Mouse (Mus musculus) hindbrain, embryonic 15.5 days (tissue): ENCODE measurements at regions not wholly inside any gene's neighbourhood (a gene's known extent, or its start where the extent isn't known, plus 50 kb on each side); places are given as distances from the start of the nearest gene placed in this dataset.
A peak's percentile ranks its signal among the peaks of the same experiment; 100 is the strongest.

Source experiments
- ATAC-seq: fragments of 200-750 bp; cut with Nextera tagmentation; 2 replicates; pipeline ENCODE4 v1.8.0; 2017; ENCODE audit warnings: low read depth, moderate number of reproducible peaks, moderate TSS enrichment; ENCODE audit not compliant: low FRiP score
- H3K27ac ChIP-seq: fragments of 300-500 bp; sonication (generic); replicated peaks from 2 replicates; pipeline ENCODE4 v1.5.1; 2015; ENCODE audit warnings: mild to moderate bottlenecking, inconsistent platforms
- H3K27me3 ChIP-seq: fragments of 300-500 bp; sonication (generic); 2 replicates; pipeline ENCODE4 v1.6.1; 2015; ENCODE audit warnings: control low read depth, inconsistent platforms
- H3K36me3 ChIP-seq: fragments of 300-500 bp; sonication (generic); 2 replicates; pipeline ENCODE4 v1.6.1; 2015; ENCODE audit warnings: control low read depth, inconsistent platforms
- H3K4me1 ChIP-seq: fragments of 300-500 bp; sonication (generic); replicated peaks from 2 replicates; pipeline ENCODE4 v1.6.1; 2015; ENCODE audit warnings: control low read depth, inconsistent platforms
- H3K4me2 ChIP-seq: fragments of 300-500 bp; sonication (generic); 2 replicates; pipeline ENCODE4 v1.6.1; 2015; ENCODE audit warnings: moderate library complexity, mild to moderate bottlenecking, inconsistent platforms
- H3K4me3 ChIP-seq: fragments of 300-500 bp; sonication (generic); 2 replicates; pipeline ENCODE4 v1.5.1; 2015; ENCODE audit warnings: mild to moderate bottlenecking, inconsistent platforms
- H3K9ac ChIP-seq: fragments of 300-500 bp; sonication (generic); 2 replicates; pipeline ENCODE4 v1.6.1; 2015; ENCODE audit warnings: inconsistent platforms
- H3K9me3 ChIP-seq: fragments of 300-500 bp; sonication (generic); 2 replicates; pipeline ENCODE4 v1.6.1; 2016; ENCODE audit warnings: control low read depth, inconsistent platforms
- WGBS: fragments of 180-500 bp; shearing (Covaris S2); methylation state at CpG from one replicate; pipeline ENCODE4 v1.1.7; 2015; 5-methylcytosine and 5-hydroxymethylcytosine counted together

- 57% methylated on average over 4 of the region's 4 CpGs for WGBS
- H3K4me3 ChIP-seq = no peak overlapping the region
- H3K4me1 ChIP-seq = no peaks in the 10 kb centered on the region
- no peaks in the 10 kb centered on the region for H3K9me3 ChIP-seq
- H3K4me2 ChIP-seq = no peak overlapping the region
- H3K27me3 ChIP-seq = 0 out of 2 replicates have a peak, but pooled peaks cover 8% of the 10 kb centered on the region
- ATAC-seq = no peak
- no peak overlapping the region for H3K9ac ChIP-seq
- H3K36me3 ChIP-seq = no peaks in the 10 kb centered on the region
- 0 out of 2 replicates have a peak overlapping the region, but pooled peaks have one; percentile 20 for H3K27ac ChIP-seq
Observed at GRCm38 (mm10) chrX:167152611-167153010, 56.5 kb downstream of the Tmsb4x start.

- no peak overlapping the region for H3K27ac ChIP-seq
- ATAC-seq = no peak
- H3K9me3 ChIP-seq = no peaks in the 10 kb centered on the region
- H3K36me3 ChIP-seq = no peaks in the 10 kb centered on the region
- no peaks in the 10 kb centered on the region for H3K4me1 ChIP-seq
- no peak overlapping the region for H3K4me3 ChIP-seq
- H3K9ac ChIP-seq = no peak overlapping the region
- WGBS = 46% methylated on average over 3 of the region's 3 CpGs
- H3K4me2 ChIP-seq = no peak overlapping the region
- H3K27me3 ChIP-seq = 0 out of 2 replicates have a peak, but pooled peaks cover 7% of the 10 kb centered on the region
Observed at GRCm38 (mm10) chrX:167151341-167151740, 57.8 kb downstream of the Tmsb4x start.

- 88% methylated on average over 4 of the region's 4 CpGs for WGBS
- H3K4me1 ChIP-seq = no peaks in the 10 kb centered on the region
- H3K4me3 ChIP-seq = no peak overlapping the region
- H3K4me2 ChIP-seq = no peak overlapping the region
- H3K27ac ChIP-seq = no peak overlapping the region
- H3K9ac ChIP-seq = no peak overlapping the region
- no peak for ATAC-seq
- H3K27me3 ChIP-seq = 0 out of 2 replicates have a peak, but pooled peaks cover 12% of the 10 kb centered on the region
- no peaks in the 10 kb centered on the region for H3K9me3 ChIP-seq
- no peaks in the 10 kb centered on the region for H3K36me3 ChIP-seq
Observed at GRCm38 (mm10) chrX:167149400-167149799, 59.7 kb downstream of the Tmsb4x start.

DNA sequence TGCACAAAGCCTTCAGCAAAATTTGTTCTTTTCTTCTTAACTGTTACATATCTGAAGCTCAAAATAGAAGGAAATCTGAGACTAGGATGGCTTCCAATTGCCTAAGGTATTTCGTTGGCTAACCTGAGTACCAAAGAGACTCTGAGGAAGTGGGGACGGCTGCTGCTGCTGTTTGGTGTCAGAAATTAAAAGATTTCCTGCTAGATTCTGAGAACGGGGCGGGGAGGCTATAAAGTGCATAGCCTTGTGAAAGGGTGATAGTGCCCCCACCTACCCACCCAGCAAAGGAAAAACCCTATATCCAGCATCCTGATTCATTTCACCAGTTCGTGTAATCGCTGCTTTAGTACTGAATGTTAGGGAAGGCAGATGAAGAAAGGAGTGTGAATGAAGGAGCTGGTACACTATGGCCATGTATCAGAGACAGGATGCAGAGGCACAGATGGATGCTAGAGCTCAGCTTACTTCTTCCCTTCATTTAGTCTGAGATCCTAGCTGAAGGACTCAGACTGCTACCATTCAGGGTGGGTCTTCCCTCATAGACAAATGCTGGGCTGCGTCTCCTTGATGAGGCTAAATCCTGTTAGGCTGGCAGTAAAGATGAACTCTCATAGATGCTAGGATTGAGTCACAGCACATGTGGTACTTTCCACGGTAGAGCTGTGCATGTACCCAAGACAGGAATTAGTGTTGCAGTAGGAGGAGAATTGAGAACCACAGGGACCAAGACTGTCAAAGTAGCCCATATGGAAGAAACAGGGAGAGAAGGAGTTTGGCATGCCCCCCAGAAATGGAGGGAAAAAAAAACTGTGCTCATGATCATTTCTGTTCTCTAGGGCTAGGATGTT, 62.4 kb downstream of the Tmsb4x start:
- 79% methylated on average over 8 of the region's 8 CpGs for WGBS
- H3K27ac ChIP-seq = no peak overlapping the region
- H3K4me3 ChIP-seq = no peak overlapping the region
- no peak overlapping the region for H3K4me2 ChIP-seq
- no peak overlapping the region for H3K9ac ChIP-seq
- H3K4me1 ChIP-seq = no peaks in the 10 kb centered on the region
- 0 out of 2 replicates have a peak, but pooled peaks cover 15% of the 10 kb centered on the region for H3K27me3 ChIP-seq
- H3K9me3 ChIP-seq = no peaks in the 10 kb centered on the region
- no peaks in the 10 kb centered on the region for H3K36me3 ChIP-seq
- no peak for ATAC-seq

GRCm38 (mm10) chrX:167145508-167146182, 63.5 kb downstream of the Tmsb4x start:
- Histone ChIP-seq H3K4me1 (no peaks in the 10 kb centered on the region), H3K27me3 (0 out of 2 replicates have a peak, but pooled peaks cover 14% of the 10 kb centered on the region), H3K36me3 (no peaks in the 10 kb centered on the region), H3K4me2 (no peak overlapping the region), H3K27ac (no peak overlapping the region), H3K4me3 (no peak overlapping the region), H3K9me3 (no peaks in the 10 kb centered on the region), H3K9ac (no peak overlapping the region)
- no peak for ATAC-seq
- 66% methylated on average over 11 of the region's 11 CpGs for WGBS

- no peak overlapping the region for H3K4me3 ChIP-seq
- no peaks in the 10 kb centered on the region for H3K9me3 ChIP-seq
- H3K27ac ChIP-seq = no peak overlapping the region
- WGBS = 85% methylated on average over 2 of the region's 2 CpGs
- no peaks in the 10 kb centered on the region for H3K36me3 ChIP-seq
- no peak for ATAC-seq
- H3K9ac ChIP-seq = no peak overlapping the region
- no peaks in the 10 kb centered on the region for H3K4me1 ChIP-seq
- H3K4me2 ChIP-seq = no peak overlapping the region
- peaks cover 4% of the 10 kb centered on the region; the same call in 1 of the 2 replicates for H3K27me3 ChIP-seq
Observed at GRCm38 (mm10) chrX:167139110-167139509, 70.0 kb downstream of the Tmsb4x start.

DNA sequence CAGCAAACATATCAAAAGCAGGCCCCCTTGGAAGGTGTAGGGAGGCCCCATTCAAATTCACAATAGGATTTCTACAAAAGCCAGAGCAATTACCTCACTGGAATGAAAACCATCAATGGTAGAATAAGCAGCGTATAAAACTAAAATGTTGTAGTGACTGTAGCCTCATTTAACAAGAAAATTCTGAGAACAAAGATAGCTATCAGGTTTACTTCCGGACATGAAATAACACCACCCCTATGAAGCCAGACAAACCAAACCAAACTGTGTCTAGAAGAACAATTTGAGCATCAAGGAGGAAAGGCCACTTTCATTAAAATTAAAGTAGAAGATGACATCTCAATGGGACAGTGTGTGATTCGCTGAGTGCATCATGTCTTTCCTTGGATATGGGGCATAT, 74.9 kb downstream of the Tmsb4x start:
- H3K4me1 ChIP-seq = no peaks in the 10 kb centered on the region
- peaks cover 9% of the 10 kb centered on the region for H3K27me3 ChIP-seq
- 95% methylated on average over 3 of the region's 3 CpGs for WGBS
- H3K4me3 ChIP-seq = no peak overlapping the region
- H3K4me2 ChIP-seq = no peak overlapping the region
- H3K27ac ChIP-seq = no peak overlapping the region
- ATAC-seq = no peak
- no peaks in the 10 kb centered on the region for H3K36me3 ChIP-seq
- no peak overlapping the region for H3K9ac ChIP-seq
- no peaks in the 10 kb centered on the region for H3K9me3 ChIP-seq

DNA sequence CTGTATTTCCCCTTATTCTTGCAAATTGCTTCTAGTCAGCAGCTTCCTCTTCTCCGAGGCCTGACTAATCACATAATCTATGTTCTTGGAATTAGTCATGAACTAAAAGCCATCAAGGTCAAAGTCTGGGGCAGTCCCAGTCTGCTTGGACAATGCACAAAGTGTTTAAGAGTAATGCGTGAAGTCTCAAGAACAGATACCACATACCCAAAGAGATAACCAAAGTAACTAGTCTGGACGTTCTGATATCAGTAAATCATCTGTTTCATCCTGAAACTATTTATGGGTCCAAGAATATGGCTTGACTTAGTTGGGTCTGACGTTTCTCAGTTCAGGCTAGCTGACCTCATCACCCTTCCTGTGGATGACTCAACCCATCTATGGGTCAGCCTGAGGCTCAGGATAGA, 76.1 kb downstream of the Tmsb4x start:
- whole genome bisulfite sequencing = 75% methylated on average over 4 of the region's 4 CpGs
- no peak overlapping the region for H3K4me3 ChIP-seq
- H3K4me1 ChIP-seq = no peaks in the 10 kb centered on the region
- H3K4me2 ChIP-seq = no peak overlapping the region
- peaks cover 6% of the 10 kb centered on the region for H3K27me3 ChIP-seq
- H3K9me3 ChIP-seq = no peaks in the 10 kb centered on the region
- H3K36me3 ChIP-seq = no peaks in the 10 kb centered on the region
- no peak for ATAC-seq
- no peak overlapping the region for H3K27ac ChIP-seq
- H3K9ac ChIP-seq = no peak overlapping the region

DNA sequence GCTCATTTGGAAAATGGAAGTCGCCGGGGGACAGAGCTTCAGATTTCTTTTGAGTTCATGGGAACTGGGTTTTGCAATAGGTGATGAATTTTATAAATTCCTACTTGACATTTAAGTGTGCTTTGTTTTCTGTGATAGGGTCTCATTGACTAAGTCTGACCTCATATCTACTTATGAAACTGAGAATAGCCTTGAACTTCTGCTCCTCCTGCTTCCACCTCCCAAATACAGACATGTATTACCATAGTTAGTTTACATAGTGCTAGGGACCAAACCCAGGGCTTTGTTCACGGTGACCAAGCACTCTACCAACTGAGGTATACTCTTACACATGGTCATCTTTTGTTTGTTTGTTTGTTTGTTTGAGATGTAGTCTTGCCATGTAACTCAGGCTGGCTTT, 77.8 kb downstream of the Tmsb4x start:
- ATAC-seq = no peak
- Histone ChIP-seq H3K4me3 (no peak overlapping the region), H3K27ac (no peak overlapping the region), H3K4me1 (no peaks in the 10 kb centered on the region), H3K9me3 (no peaks in the 10 kb centered on the region), H3K9ac (no peak overlapping the region), H3K36me3 (no peaks in the 10 kb centered on the region), H3K27me3 (peaks cover 6% of the 10 kb centered on the region), H3K4me2 (no peak overlapping the region)
- 96% methylated on average over 3 of the region's 3 CpGs for WGBS

GRCm38 (mm10) chrX:167130601-167131000, 78.5 kb downstream of the Tmsb4x start:
- Histone ChIP-seq H3K36me3 (no peaks in the 10 kb centered on the region), H3K4me3 (no peak overlapping the region), H3K4me1 (no peaks in the 10 kb centered on the region), H3K4me2 (no peak overlapping the region), H3K27ac (no peak overlapping the region), H3K27me3 (peaks cover 6% of the 10 kb centered on the region), H3K9ac (no peak overlapping the region), H3K9me3 (no peaks in the 10 kb centered on the region)
- ATAC-seq = no peak
- WGBS = 85% methylated on average over 5 of the region's 5 CpGs

- ATAC-seq = no peak
- Histone ChIP-seq H3K4me1 (no peaks in the 10 kb centered on the region), H3K27me3 (peaks cover 10% of the 10 kb centered on the region; the same call in 1 of the 2 replicates), H3K9ac (no peak overlapping the region), H3K27ac (no peak overlapping the region), H3K9me3 (no peaks in the 10 kb centered on the region), H3K4me3 (no peak overlapping the region), H3K4me2 (no peak overlapping the region), H3K36me3 (no peaks in the 10 kb centered on the region)
- 89% methylated on average over 4 of the region's 4 CpGs for WGBS
Observed at GRCm38 (mm10) chrX:167119288-167119687, 89.8 kb downstream of the Tmsb4x start.

DNA sequence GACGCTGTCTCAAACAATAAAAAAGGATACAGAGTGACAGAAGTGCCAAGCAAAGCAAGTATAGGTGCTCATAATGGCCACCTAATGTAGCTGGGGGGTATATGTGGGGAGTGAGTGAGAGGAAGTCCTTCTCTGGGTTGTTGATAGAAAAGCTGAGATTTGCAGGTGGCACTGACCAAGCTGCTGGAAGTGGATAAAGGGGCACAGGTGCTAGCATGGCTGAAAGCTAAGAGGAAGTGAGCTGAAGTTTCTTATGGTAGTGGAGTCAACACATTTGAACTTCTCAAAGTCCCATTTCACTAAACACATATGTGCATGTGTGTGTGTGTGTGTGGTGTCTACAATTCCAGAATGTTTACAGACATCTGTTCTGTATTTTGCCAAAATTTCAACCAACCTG, 94.0 kb downstream of the Tmsb4x start:
- WGBS = 89% methylated on average over 1 of the region's 1 CpGs
- no peaks in the 10 kb centered on the region for H3K9me3 ChIP-seq
- ATAC-seq = no peak
- no peak overlapping the region for H3K4me2 ChIP-seq
- H3K4me1 ChIP-seq = no peaks in the 10 kb centered on the region
- H3K4me3 ChIP-seq = no peak overlapping the region
- H3K27me3 ChIP-seq = 0 out of 2 replicates have a peak, but pooled peaks cover 11% of the 10 kb centered on the region
- no peaks in the 10 kb centered on the region for H3K36me3 ChIP-seq
- H3K27ac ChIP-seq = no peak overlapping the region
- no peak overlapping the region for H3K9ac ChIP-seq
